Mouse (Mus musculus) urinary bladder, postnatal 14 days (tissue): ENCODE measurements around the gene Nfya.

ENCODE experiments used
- DNase-seq: peaks from one replicate; pipeline ENCODE4 v3.0.0; 2021; ENCODE audit warnings: low spot score

Gene Nfya

GRCm38 (mm10) chr17:48341947-48342346 is 67.8 kb downstream of the Nfya start:
- no peak for DNase-seq

GRCm38 (mm10) chr17:48340267-48340666 is 69.4 kb downstream of the Nfya start:
- no peak for DNase-seq
